Comparison of ENCODE assay signal across 10 mouse cellular contexts in the genomic region with DNA sequence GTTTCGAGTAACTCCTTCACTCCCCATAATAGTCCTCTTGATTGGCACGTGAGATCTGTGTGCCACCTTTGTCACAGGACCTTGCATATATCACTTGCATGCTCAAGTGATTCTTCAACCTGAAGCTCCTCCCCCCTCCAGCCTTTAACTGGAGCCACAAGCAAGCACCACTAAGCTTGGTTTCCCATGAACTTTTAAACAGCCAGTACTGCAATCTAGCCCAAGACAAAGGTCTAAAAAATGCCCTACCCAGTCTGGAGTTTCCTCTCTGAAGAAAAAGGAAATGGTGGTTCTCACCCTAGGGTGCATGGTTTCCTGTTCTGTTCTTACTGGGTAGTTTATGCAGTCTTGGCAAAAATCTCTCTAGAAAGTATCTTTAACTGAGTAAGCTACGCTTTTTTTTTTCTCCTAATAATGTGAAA. TPM values are rescaled to one million over a fixed set of nuclear protein-coding genes. Genes with fewer than 3 reads are reported as not detected.
DNase-seq lines count a peak whose midpoint lies in the region; ATAC-seq and TF ChIP-seq lines count a peak whose summit lies in the region.
"Had no signal": no experiment of that assay in that cellular context is flagged by ENCODE, and none has a peak within 500 bp of the region (broad histone marks: within the 10 kb centered on the region; RNA-seq: fewer than 3 reads in every experiment).

No protein-coding gene starts in this region.

- intact Hi-C loops in gastrocnemius, postnatal 14 days (cut with DNase I; ENCODE audit: low total_unique reads): no loop called here

- H3K27me3 ChIP-seq in kidney, postnatal 0 days (ENCODE audit: insufficient read depth, low read length): no peaks in the 10 kb centered on the region
- H3K27me3 ChIP-seq in cerebellum, adult 2 months (ENCODE audit: control insufficient read depth, insufficient read depth, low read length): no peaks in the 10 kb centered on the region
- H3K27me3 ChIP-seq: hindbrain, embryonic 15.5 days had no signal

- H3K4me1 ChIP-seq in kidney, postnatal 0 days (replicated peaks; ENCODE audit: insufficient read depth, low read length): no peaks in the 10 kb centered on the region
- peaks cover 4% of the 10 kb centered on the region; the same call in 1 of the 2 replicates for H3K4me1 ChIP-seq in cerebellum, adult 2 months (ENCODE audit: control insufficient read depth, insufficient read depth, low read length)
- H3K4me1 ChIP-seq: hindbrain, embryonic 15.5 days had no signal

- H3K9ac ChIP-seq in kidney, postnatal 0 days (ENCODE audit: low read depth, low read length): no peak overlapping the region
- H3K9ac ChIP-seq: hindbrain, embryonic 15.5 days had no signal

- H3K4me2 ChIP-seq in kidney, postnatal 0 days (ENCODE audit: low read length): no peak overlapping the region
- H3K4me2 ChIP-seq: hindbrain, embryonic 15.5 days had no signal

- no peak for ATAC-seq in kidney, postnatal 0 days (replicated peaks; ENCODE audit: low FRiP score, low read depth)
- ATAC-seq in hematopoietic stem cell, adult 5-6 weeks (replicated peaks in 1 of 2; ENCODE audit: insufficient read depth in 1 of 2, low FRiP score in 2 of 2, low TSS enrichment in 1 of 2, low read depth in 1 of 2, poor library complexity in 2 of 2, severe bottlenecking in 2 of 2): peak; percentile 90 to 92

- peak; percentile 37 for DNase-seq in kidney, postnatal 0 days (ENCODE audit: low spot score)
- no peak for DNase-seq in kidney, adult 18-20 months
- peak; percentile 23 to 41 for DNase-seq in CD8-positive naive resting alpha-beta T cell, adult 2 months (ENCODE audit: low read depth in 2 of 2, low spot score in 2 of 2)
- DNase-seq in naive thymus-derived CD4-positive, alpha-beta T cell, adult 2 months (ENCODE audit: low read depth): peak; percentile 77
- no peak for DNase-seq in urinary bladder, postnatal 10 days (ENCODE audit: low spot score)
- DNase-seq in gastrocnemius, postnatal 14 days: no peak
- DNase-seq in cerebellum, adult 2 months: no peak
- DNase-seq: cerebellum, adult 18-20 months had no signal

- no peak for TF ChIP-seq POLR2A in cerebellum, adult 2 months (IDR thresholded peaks at IDR 0.05; ENCODE audit: borderline replicate concordance, insufficient read depth, low read length)

- 0 out of 2 replicates have a peak, but pooled peaks cover 3% of the 10 kb centered on the region for H3K36me3 ChIP-seq in kidney, postnatal 0 days (ENCODE audit: insufficient read depth, low read length)
- H3K36me3 ChIP-seq: hindbrain, embryonic 15.5 days had no signal

- WGBS in kidney, postnatal 0 days: 52% methylated on average over 3 of the region's 3 CpGs
- 87% methylated on average over 3 of the region's 3 CpGs for WGBS in cerebellum, adult 2 months

- no peaks in the 10 kb centered on the region for H3K9me3 ChIP-seq in kidney, postnatal 0 days (replicated peaks; ENCODE audit: low read length)
- H3K9me3 ChIP-seq: hindbrain, embryonic 15.5 days had no signal

- no peak overlapping the region for H3K27ac ChIP-seq in kidney, postnatal 0 days
- no peak overlapping the region for H3K27ac ChIP-seq in cerebellum, adult 2 months (ENCODE audit: insufficient read depth, low read length)
- H3K27ac ChIP-seq: hindbrain, embryonic 15.5 days had no signal

- no peak for TF ChIP-seq CTCF in kidney, postnatal 0 days (IDR thresholded peaks at IDR 0.05; ENCODE audit: low read depth)
- no peak for TF ChIP-seq CTCF in cerebellum, adult 2 months (IDR thresholded peaks at IDR 0.05; ENCODE audit: borderline replicate concordance, insufficient read depth, low read depth, low read length)

- H3K4me3 ChIP-seq in kidney, postnatal 0 days (replicated peaks; ENCODE audit: low read depth, low read length): no peak overlapping the region
- H3K4me3 ChIP-seq in cerebellum, adult 2 months (replicated peaks; ENCODE audit: insufficient read depth, low read depth, low read length): no peak overlapping the region
- H3K4me3 ChIP-seq: hindbrain, embryonic 15.5 days had no signal

RNA-seq across cellular contexts. Expression of a gene that starts 32.6 kb away (rescaled TPM):
- 31.8 and 38.1 TPM in 2 replicates for polyA plus RNA-seq in kidney, postnatal 0 days (2015; fragmentation: Nextera tagmentation; extraction: Ambion mirVana)
- total RNA-seq in hematopoietic stem cell, adult 5-6 weeks (2017): 35.1 and 43.2 TPM in 2 replicates
- total RNA-seq in gastrocnemius, postnatal 14 days (2021): 10 to 100 TPM; 36.1 to 37.6 TPM
- 188 and 206 TPM in 2 replicates for polyA plus RNA-seq in cerebellum, adult 2 months (2012; rRNA removed)

Comparison
In these comparisons a context has a peak if more than half of its experiments do, and no peak if none do; other contexts are left out.
1. DNase-seq: peak in kidney, postnatal 0 days (single experiment), CD8-positive naive resting alpha-beta T cell, adult 2 months (2 of 2) and naive thymus-derived CD4-positive, alpha-beta T cell, adult 2 months (single experiment); none in kidney, adult 18-20 months (single experiment), urinary bladder, postnatal 10 days (single experiment), gastrocnemius, postnatal 14 days (single experiment) and cerebellum, adult 2 months (0 of 2).